Mouse (Mus musculus) neural tube, embryonic 11.5 days (tissue): ENCODE measurements around the gene Antxr1. TPM values are rescaled to one million over a fixed set of nuclear protein-coding genes. Genes with fewer than 3 reads are reported as not detected.

Experiments used
- ATAC-seq: fragments of 200-750 bp; cut with Nextera tagmentation; 2 replicates; pipeline ENCODE4 v1.8.0; 2017; ENCODE audit warnings: moderate number of reproducible peaks, mild to moderate bottlenecking, moderate TSS enrichment, moderate library complexity; ENCODE audit not compliant: insufficient read depth, low FRiP score, low TSS enrichment
- DNase-seq: peaks from one replicate; pipeline ENCODE4 v3.0.0-alpha.2; 2015; ENCODE audit warnings: low spot score
- H3K27ac ChIP-seq: fragments of 300-500 bp; sonication (generic); 2 replicates; pipeline ENCODE4 v1.5.1; 2014; ENCODE audit warnings: low read depth, mild to moderate bottlenecking, low read length
- H3K27me3 ChIP-seq: fragments of 300-500 bp; sonication (generic); 2 replicates; pipeline ENCODE4 v1.6.1; 2014; ENCODE audit warnings: mild to moderate bottlenecking, low read length, mixed read lengths; ENCODE audit not compliant: control insufficient read depth, insufficient read depth
- H3K36me3 ChIP-seq: fragments of 300-500 bp; sonication (generic); 2 replicates; pipeline ENCODE4 v1.6.1; 2014; ENCODE audit warnings: mild to moderate bottlenecking, low read length, moderate library complexity, mixed read lengths; ENCODE audit not compliant: control insufficient read depth, insufficient read depth
- H3K4me1 ChIP-seq: fragments of 300-500 bp; sonication (generic); 2 replicates; pipeline ENCODE4 v1.6.1; 2014; ENCODE audit warnings: low read length, mixed read lengths; ENCODE audit not compliant: control insufficient read depth, insufficient read depth
- H3K4me2 ChIP-seq: fragments of 300-500 bp; sonication (generic); 2 replicates; pipeline ENCODE4 v1.6.1; 2014; ENCODE audit warnings: low read depth, mild to moderate bottlenecking, moderate library complexity
- H3K4me3 ChIP-seq: fragments of 300-500 bp; sonication (generic); 2 replicates; pipeline ENCODE4 v1.5.1; 2014; ENCODE audit warnings: low read depth, low read length
- H3K9ac ChIP-seq: fragments of 300-500 bp; sonication (generic); 2 replicates; pipeline ENCODE4 v1.6.1; 2014; ENCODE audit warnings: mild to moderate bottlenecking, low read length
- H3K9me3 ChIP-seq: fragments of 300-500 bp; sonication (generic); 2 replicates; pipeline ENCODE4 v1.6.1; 2016; ENCODE audit warnings: low read length; ENCODE audit not compliant: control insufficient read depth
- WGBS: fragments of 180-500 bp; shearing (Covaris S2); extraction: QIAGEN DNeasy Blood & Tissue Kit; methylation state at CpG from one replicate; pipeline ENCODE4 v1.1.7; 2014; 5-methylcytosine and 5-hydroxymethylcytosine counted together
- polyA plus RNA-seq: library from polyadenylated mRNA; unstranded; fragments of >200 nt; fragmentation: Nextera tagmentation; extraction: Ambion mirVana; gene quantifications from 2 replicates; pipeline ENCODE4 v1.2.1, GENCODE M21; 2014

Antxr1 gene
- polyA plus RNA-seq, 1 experiment from 2014 or later: 6.0 TPM

DNA sequence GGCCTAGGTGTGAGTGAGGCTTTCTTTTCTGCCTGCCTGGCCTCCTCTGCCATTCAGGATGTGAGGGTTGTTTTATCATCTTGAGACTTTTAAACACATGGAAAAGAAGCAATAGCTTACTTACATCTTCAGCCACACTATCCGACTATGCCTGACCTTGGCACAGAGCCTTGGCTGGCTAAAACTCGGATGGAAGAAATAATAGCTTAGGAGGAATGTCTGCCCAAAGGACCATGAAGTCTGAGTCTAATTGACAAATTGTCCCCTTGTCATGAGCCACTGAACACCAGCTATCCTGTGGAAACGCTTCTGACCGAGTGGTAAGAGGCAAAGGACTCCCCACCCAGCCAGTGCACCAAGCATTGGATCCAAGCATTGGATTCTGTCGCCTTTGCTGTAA lies 57.5 kb downstream of the Antxr1 start:
- ATAC-seq (no peak), DNase-seq (no peak)
- Histone ChIP-seq H3K4me2 (no peak overlapping the region), H3K27ac (no peak overlapping the region), H3K9me3 (no peaks in the 10 kb centered on the region), H3K4me3 (no peak overlapping the region), H3K9ac (no peak overlapping the region), H3K4me1 (0 out of 2 replicates have a peak, but pooled peaks cover 4% of the 10 kb centered on the region), H3K27me3 (no peaks in the 10 kb centered on the region), H3K36me3 (no peaks in the 10 kb centered on the region; the same call in 1 of the 2 replicates)
- 68% methylated on average over 5 of the region's 5 CpGs for WGBS

DNA sequence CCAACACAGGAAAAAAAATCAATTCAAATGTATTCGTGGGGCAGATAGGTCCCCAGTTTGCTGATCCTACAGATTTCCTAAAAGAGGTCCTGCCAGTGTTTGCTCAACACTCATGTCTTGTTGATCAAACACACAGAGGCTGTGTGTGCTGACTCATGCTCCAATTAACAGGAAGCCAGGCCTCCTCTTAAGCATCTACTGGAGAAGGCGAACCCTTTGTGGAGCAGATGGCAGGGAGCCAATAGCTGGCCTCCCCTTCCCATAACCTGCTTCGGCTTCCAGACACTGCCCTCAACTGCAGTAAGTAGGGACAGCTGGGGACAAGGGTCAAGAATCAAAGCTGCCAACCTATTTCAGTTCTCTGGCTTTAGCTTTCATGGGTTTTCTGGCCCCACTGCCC lies 58.1 kb downstream of the Antxr1 start:
- 0 out of 2 replicates have a peak, but pooled peaks cover 4% of the 10 kb centered on the region for H3K4me1 ChIP-seq
- no peaks in the 10 kb centered on the region for H3K27me3 ChIP-seq
- no peak overlapping the region for H3K27ac ChIP-seq
- ATAC-seq (no peak), DNase-seq (no peak)
- H3K9ac ChIP-seq: no peak overlapping the region
- H3K9me3 ChIP-seq: no peaks in the 10 kb centered on the region
- no peaks in the 10 kb centered on the region; the same call in 1 of the 2 replicates for H3K36me3 ChIP-seq
- no peak overlapping the region for H3K4me3 ChIP-seq
- no peak overlapping the region for H3K4me2 ChIP-seq
- 49% methylated on average over 3 of the region's 3 CpGs for WGBS

DNA sequence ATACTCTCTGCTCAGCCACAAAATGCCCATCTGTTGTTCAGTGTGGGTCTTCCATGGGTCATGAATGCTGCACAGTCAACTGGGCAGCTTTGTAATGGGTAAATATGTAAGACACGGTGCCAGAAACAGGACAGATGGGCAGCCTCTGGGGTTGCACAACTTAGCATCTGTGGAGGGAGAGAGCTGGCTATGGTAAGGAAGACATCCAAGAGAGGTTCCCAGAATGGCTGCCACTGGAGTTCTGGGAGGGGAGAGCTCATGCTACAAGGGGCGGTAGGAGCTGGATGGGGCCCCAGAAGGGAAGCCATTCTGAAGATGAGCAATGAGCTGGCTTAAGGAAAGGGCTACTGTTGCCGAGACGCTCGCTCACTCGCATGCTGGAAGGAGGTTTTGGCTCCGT lies 58.7 kb downstream of the Antxr1 start:
- H3K4me1 ChIP-seq: 0 out of 2 replicates have a peak, but pooled peaks cover 4% of the 10 kb centered on the region
- no peak for DNase-seq
- no peaks in the 10 kb centered on the region; the same call in 1 of the 2 replicates for H3K36me3 ChIP-seq
- ATAC-seq: no peak
- H3K27me3 ChIP-seq: no peaks in the 10 kb centered on the region
- H3K9me3 ChIP-seq: no peaks in the 10 kb centered on the region
- H3K4me3 ChIP-seq: no peak overlapping the region
- 0 out of 2 replicates have a peak overlapping the region, but pooled peaks have one; percentile 42 for H3K27ac ChIP-seq
- WGBS: 86% methylated on average over 7 of the region's 7 CpGs
- no peak overlapping the region for H3K4me2 ChIP-seq
- no peak overlapping the region for H3K9ac ChIP-seq

DNA sequence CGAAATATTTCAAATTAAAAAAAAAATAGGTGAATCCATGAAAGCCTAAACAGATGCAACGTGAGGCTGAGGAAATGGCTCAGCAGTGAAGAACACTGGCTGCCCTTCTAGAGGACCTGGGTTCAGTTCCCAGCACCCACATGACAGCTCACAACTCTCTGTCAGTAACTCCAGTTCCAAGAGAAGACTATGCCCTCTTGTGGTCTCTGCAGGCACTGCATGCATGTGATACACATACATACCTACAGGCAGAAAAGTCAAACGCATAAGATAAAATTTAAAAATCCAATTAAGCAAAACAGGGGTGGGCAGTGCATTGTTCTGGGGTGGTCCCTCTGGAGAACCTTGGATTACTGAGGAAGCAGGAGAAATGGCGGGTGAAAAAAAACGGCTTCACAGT lies 60.8 kb downstream of the Antxr1 start:
- no peak for ATAC-seq
- WGBS: 97% methylated on average over 5 of the region's 5 CpGs
- peaks cover 10% of the 10 kb centered on the region; the same call in 1 of the 2 replicates for H3K4me1 ChIP-seq

DNA sequence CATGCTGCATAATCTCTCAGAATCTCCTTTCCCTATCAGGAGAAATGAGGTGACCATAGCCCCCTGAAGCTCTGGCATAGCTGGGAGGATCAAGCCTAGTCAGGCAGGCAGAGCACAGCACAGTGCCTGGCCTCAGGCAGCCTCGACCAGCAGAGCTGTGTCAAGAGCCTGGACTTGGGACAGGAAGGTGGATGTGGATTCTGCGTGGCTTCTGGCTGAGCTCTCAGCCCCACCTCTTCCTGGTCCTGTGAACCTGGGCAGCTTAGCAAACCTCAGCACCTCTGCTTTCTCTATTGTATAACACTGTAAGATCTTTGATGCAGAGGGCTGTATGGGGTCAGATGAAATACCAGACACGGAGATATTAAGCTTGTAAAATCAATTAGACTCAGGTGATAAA lies 61.8 kb downstream of the Antxr1 start:
- ATAC-seq (no peak), DNase-seq (no peak)
- Histone ChIP-seq H3K9me3 (no peaks in the 10 kb centered on the region), H3K9ac (no peak overlapping the region), H3K4me3 (no peak overlapping the region), H3K36me3 (no peaks in the 10 kb centered on the region; the same call in 1 of the 2 replicates), H3K27ac (no peak overlapping the region), H3K4me1 (peaks cover 11% of the 10 kb centered on the region; the same call in 1 of the 2 replicates), H3K27me3 (no peaks in the 10 kb centered on the region), H3K4me2 (no peak overlapping the region)
- 73% methylated on average over 3 of the region's 3 CpGs for WGBS

More for the DNA sequence above, 60.8 kb downstream of the Antxr1 start:
- Histone ChIP-seq H3K9me3 (no peaks in the 10 kb centered on the region), H3K9ac (no peak overlapping the region), H3K27me3 (no peaks in the 10 kb centered on the region), H3K27ac (no peak overlapping the region), H3K4me2 (no peak overlapping the region), H3K36me3 (no peaks in the 10 kb centered on the region; the same call in 1 of the 2 replicates), H3K4me3 (no peak overlapping the region)
- DNase-seq: no peak

DNA sequence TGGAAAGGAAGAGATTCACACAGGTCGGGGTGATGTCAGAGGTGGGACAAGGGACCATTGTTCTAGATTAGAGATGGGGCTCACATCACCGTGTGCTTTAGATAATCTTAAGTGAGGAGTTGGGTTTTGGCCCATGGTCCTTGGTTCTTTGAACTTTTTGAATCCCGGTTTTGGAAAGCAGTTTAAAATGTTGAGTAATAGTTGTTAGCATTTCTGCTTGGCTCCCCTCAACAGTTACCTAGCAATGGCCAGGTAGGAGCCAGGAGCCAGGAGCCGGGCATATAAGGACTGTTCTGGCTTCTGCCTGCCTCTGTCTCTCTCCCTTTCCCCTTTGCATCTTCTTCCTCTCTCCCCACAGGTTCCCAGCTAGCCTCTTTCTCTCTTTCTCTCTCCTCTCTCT lies 62.5 kb downstream of the Antxr1 start:
- H3K9ac ChIP-seq: no peak overlapping the region
- H3K4me2 ChIP-seq: no peak overlapping the region
- no peaks in the 10 kb centered on the region; the same call in 1 of the 2 replicates for H3K36me3 ChIP-seq
- no peaks in the 10 kb centered on the region for H3K9me3 ChIP-seq
- H3K4me3 ChIP-seq: no peak overlapping the region
- no peak for DNase-seq
- no peak overlapping the region for H3K27ac ChIP-seq
- 92% methylated on average over 4 of the region's 4 CpGs for WGBS
- no peak for ATAC-seq
- peaks cover 11% of the 10 kb centered on the region; the same call in 1 of the 2 replicates for H3K4me1 ChIP-seq
- H3K27me3 ChIP-seq: no peaks in the 10 kb centered on the region

DNA sequence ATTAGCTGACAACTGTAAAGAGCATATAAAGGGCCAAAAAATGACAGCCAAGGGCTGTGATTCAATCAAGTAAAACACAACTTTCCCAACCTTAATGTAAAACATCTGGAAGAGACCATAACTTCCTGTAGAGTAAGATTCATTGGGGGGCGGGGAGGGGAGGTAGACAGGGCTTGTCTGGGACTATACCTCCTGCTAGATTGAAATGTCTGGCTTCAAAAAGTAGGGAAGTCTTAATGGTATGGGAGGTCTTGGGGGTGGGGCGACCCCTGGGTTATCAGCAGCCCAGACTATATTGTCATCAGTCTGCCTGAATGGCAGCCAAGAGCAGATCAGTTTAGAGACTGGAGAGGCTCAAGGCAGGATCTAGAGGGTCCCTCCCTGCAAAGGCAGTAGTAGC lies 63.4 kb downstream of the Antxr1 start:
- H3K4me3 ChIP-seq: no peak overlapping the region
- ATAC-seq (no peak), DNase-seq (no peak)
- no peak overlapping the region for H3K9ac ChIP-seq
- peaks cover 7% of the 10 kb centered on the region; the same call in 1 of the 2 replicates for H3K4me1 ChIP-seq
- no peak overlapping the region for H3K27ac ChIP-seq
- H3K27me3 ChIP-seq: no peaks in the 10 kb centered on the region
- H3K9me3 ChIP-seq: no peaks in the 10 kb centered on the region
- no peaks in the 10 kb centered on the region; the same call in 1 of the 2 replicates for H3K36me3 ChIP-seq
- H3K4me2 ChIP-seq: no peak overlapping the region
- 59% methylated on average over 2 of the region's 2 CpGs for WGBS

DNA sequence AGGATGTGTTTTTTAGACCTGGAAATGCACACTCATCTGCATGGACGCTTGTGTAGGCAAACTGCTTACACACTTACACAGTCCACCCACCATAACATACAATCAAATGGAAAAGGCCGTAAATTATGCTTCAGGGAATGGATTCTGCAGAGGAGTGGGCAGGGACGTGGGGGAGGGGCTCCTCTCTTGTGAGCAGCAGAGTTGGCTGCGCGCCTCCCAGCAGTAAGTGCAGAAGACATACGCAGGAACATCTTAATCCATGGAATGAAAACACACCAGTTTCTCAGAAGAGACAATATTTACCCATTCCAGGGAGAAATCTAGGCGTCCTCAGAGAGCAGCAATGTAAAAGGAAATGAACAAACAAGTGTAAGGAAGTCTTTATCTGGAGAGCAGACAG lies 65.2 kb downstream of the Antxr1 start:
- Histone ChIP-seq H3K9ac (no peak overlapping the region), H3K4me3 (no peak overlapping the region), H3K36me3 (no peaks in the 10 kb centered on the region; the same call in 1 of the 2 replicates), H3K4me2 (no peak overlapping the region), H3K9me3 (no peaks in the 10 kb centered on the region), H3K27ac (no peak overlapping the region), H3K27me3 (no peaks in the 10 kb centered on the region), H3K4me1 (peaks cover 7% of the 10 kb centered on the region; the same call in 1 of the 2 replicates)
- WGBS: 42% methylated on average over 7 of the region's 7 CpGs
- DNase-seq (peak; percentile 38), ATAC-seq (no peak)

DNA sequence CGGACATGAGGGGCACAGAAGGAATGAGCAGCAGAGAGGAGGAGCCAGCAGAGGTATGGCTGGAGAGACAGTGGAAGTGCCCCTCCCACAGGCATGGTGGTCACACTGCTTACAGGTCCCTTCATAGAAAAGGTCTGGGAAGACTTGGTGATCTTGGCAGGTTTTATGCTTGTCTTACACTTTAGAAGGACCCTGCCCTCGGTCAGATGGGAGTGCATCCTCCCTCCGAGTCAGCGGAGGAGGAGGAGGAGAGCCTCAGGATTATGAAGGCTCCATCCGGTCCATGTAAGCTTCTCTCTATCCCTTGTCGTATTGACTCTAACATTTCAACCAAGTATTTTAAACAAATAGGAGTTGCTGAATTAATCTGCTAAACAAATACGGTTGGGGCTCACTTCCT lies 65.7 kb downstream of the Antxr1 start:
- DNase-seq (no peak), ATAC-seq (no peak)
- H3K27me3 ChIP-seq: no peaks in the 10 kb centered on the region
- no peak overlapping the region for H3K4me3 ChIP-seq
- H3K9me3 ChIP-seq: no peaks in the 10 kb centered on the region
- H3K27ac ChIP-seq: no peak overlapping the region
- no peak overlapping the region for H3K9ac ChIP-seq
- H3K36me3 ChIP-seq: no peaks in the 10 kb centered on the region; the same call in 1 of the 2 replicates
- H3K4me2 ChIP-seq: no peak overlapping the region
- 80% methylated on average over 7 of the region's 7 CpGs for WGBS
- peaks cover 7% of the 10 kb centered on the region; the same call in 1 of the 2 replicates for H3K4me1 ChIP-seq
